Mouse (Mus musculus): ENCODE data around the gene Plagl1. TPM values are rescaled to one million over a fixed set of nuclear protein-coding genes. Genes with fewer than 3 reads are reported as not detected.

Plagl1 gene
- polyA plus RNA-seq, 1 experiment from 2014 or later, result 22.6 TPM

GRCm38 (mm10) chr10:13172798-13173221 lies 112.5 kb downstream of the Plagl1 start:
- ATAC-seq (ENCODE audit: insufficient read depth), result no peak
- Histone ChIP-seq H3K9ac (no peak overlapping the region), H3K4me3 (replicated peaks) (no peak overlapping the region), H3K9me3 (replicated peaks) (no peaks in the 10 kb centered on the region), H3K4me1 (replicated peaks) (no peaks in the 10 kb centered on the region), H3K27me3 (no peaks in the 10 kb centered on the region), H3K36me3 (replicated peaks) (peaks cover 12% of the 10 kb centered on the region), H3K27ac (replicated peaks) (no peak overlapping the region), H3K4me2 (no peak overlapping the region)
- 35% methylated on average over 10 of the region's 10 CpGs for WGBS (ENCODE audit: insufficient replicate concordance)

GRCm38 (mm10) chr10:13175866-13176265 lies 115.6 kb downstream of the Plagl1 start:
- Histone ChIP-seq H3K4me1 (replicated peaks) (no peaks in the 10 kb centered on the region), H3K27me3 (no peaks in the 10 kb centered on the region), H3K9me3 (replicated peaks) (no peaks in the 10 kb centered on the region), H3K4me2 (no peak overlapping the region), H3K9ac (no peak overlapping the region), H3K4me3 (replicated peaks) (no peak overlapping the region), H3K27ac (replicated peaks) (no peak overlapping the region), H3K36me3 (replicated peaks) (peaks cover 39% of the 10 kb centered on the region)
- 74% methylated on average over 7 of the region's 7 CpGs for WGBS (ENCODE audit: insufficient replicate concordance)
- no peak for ATAC-seq (ENCODE audit: insufficient read depth)

GRCm38 (mm10) chr10:13177973-13178624 lies 117.8 kb downstream of the Plagl1 start, which contains the start of gene Zc2hc1b:
Gene Zc2hc1b, minus strand, starts transcription at chr10:13178023.
- Histone ChIP-seq H3K4me2 (no peak within 1 kb of the TSS), H3K27me3 (no peaks in the 10 kb centered on the region), H3K4me3 (replicated peaks) (no peak within 1 kb of the TSS), H3K9me3 (replicated peaks) (no peaks in the 10 kb centered on the region), H3K9ac (no peak within 1 kb of the TSS), H3K27ac (replicated peaks) (no peak within 1 kb of the TSS), H3K4me1 (replicated peaks) (no peaks in the 10 kb centered on the region), H3K36me3 (replicated peaks) (peaks cover 60% of the 10 kb centered on the region)
- WGBS (ENCODE audit: insufficient replicate concordance), result 76% methylated on average over 7 of the region's 7 CpGs
- ATAC-seq (ENCODE audit: insufficient read depth), result no peak

GRCm38 (mm10) chr10:13180211-13180610 lies 119.9 kb downstream of the Plagl1 start:
- Histone ChIP-seq H3K4me1 (replicated peaks) (no peaks in the 10 kb centered on the region), H3K9ac (no peak overlapping the region), H3K4me3 (replicated peaks) (no peak overlapping the region), H3K27ac (replicated peaks) (no peak overlapping the region), H3K36me3 (replicated peaks) (peaks cover 73% of the 10 kb centered on the region), H3K4me2 (no peak overlapping the region), H3K9me3 (replicated peaks) (no peaks in the 10 kb centered on the region), H3K27me3 (no peaks in the 10 kb centered on the region)
- no peak for ATAC-seq (ENCODE audit: insufficient read depth)
- WGBS (ENCODE audit: insufficient replicate concordance), result 80% methylated on average over 7 of the region's 7 CpGs

Other genes starting within 250 kb of the Plagl1 start
- 8.2 and 10.0 TPM in 2 replicates for gene Utrn, start 191.1 kb upstream of the Plagl1 start, polyA plus RNA-seq (2015; fragmentation: Nextera tagmentation; extraction: Ambion mirVana)
- gene Stx11, start 96.2 kb upstream of the Plagl1 start, polyA plus RNA-seq (2015; fragmentation: Nextera tagmentation; extraction: Ambion mirVana), result 9.7 and 10.6 TPM in 2 replicates
- 16.5 and 17.2 TPM in 2 replicates for gene Sf3b5, start 55.2 kb upstream of the Plagl1 start, polyA plus RNA-seq (2015; fragmentation: Nextera tagmentation; extraction: Ambion mirVana)
- gene Zc2hc1b, start 117.5 kb downstream of the Plagl1 start, polyA plus RNA-seq (2015; fragmentation: Nextera tagmentation; extraction: Ambion mirVana), result not detected in 2 replicates
- gene Ltv1, start 132.7 kb downstream of the Plagl1 start, polyA plus RNA-seq (2015; fragmentation: Nextera tagmentation; extraction: Ambion mirVana), result 23.0 and 27.1 TPM in 2 replicates